Mouse (Mus musculus): ENCODE data around the gene 4933415A04Rik. TPM values are rescaled to one million over a fixed set of nuclear protein-coding genes. Genes with fewer than 3 reads are reported as not detected.

4933415A04Rik gene
- 8.3 and 10.1 TPM in 2 replicates for polyA plus RNA-seq (2016; fragmentation: Nextera tagmentation; extraction: Ambion mirVana)

- 76% methylated on average over 7 of the region's 7 CpGs for WGBS
- H3K4me2 ChIP-seq (replicated peaks) = no peak within 1 kb of the TSS
- H3K9me3 ChIP-seq = no peaks in the 10 kb centered on the region
- peaks cover 48% of the 10 kb centered on the region for H3K36me3 ChIP-seq
- H3K4me1 ChIP-seq = peaks cover 10% of the 10 kb centered on the region
- no peaks in the 10 kb centered on the region for H3K27me3 ChIP-seq (replicated peaks)
- no peak within 1 kb of the TSS for H3K27ac ChIP-seq
- H3K4me3 ChIP-seq = no peak within 1 kb of the TSS
- H3K9ac ChIP-seq = no peak within 1 kb of the TSS
- no peak for ATAC-seq (ENCODE audit: low FRiP score, low read depth)
These were observed at the start of gene 4933415A04Rik for GRCm38 (mm10) chr11:43586324-43587090. 4933415A04Rik (plus strand) TSS chr11:43587040.

GRCm38 (mm10) chr11:43537074-43537473, 49.8 kb upstream of the 4933415A04Rik start:
- no peak overlapping the region for H3K27ac ChIP-seq
- no peak overlapping the region for H3K9ac ChIP-seq
- no peak overlapping the region for H3K4me3 ChIP-seq
- H3K4me1 ChIP-seq = peaks cover 24% of the 10 kb centered on the region
- WGBS = 87% methylated on average over 6 of the region's 6 CpGs
- H3K4me2 ChIP-seq (replicated peaks) = no peak overlapping the region
- no peaks in the 10 kb centered on the region for H3K27me3 ChIP-seq (replicated peaks)
- H3K36me3 ChIP-seq = peaks cover 42% of the 10 kb centered on the region
- no peaks in the 10 kb centered on the region for H3K9me3 ChIP-seq
- ATAC-seq (ENCODE audit: low FRiP score, low read depth) = no peak

GRCm38 (mm10) chr11:43539863-43540262, 47.0 kb upstream of the 4933415A04Rik start:
- Histone ChIP-seq H3K9me3 (no peaks in the 10 kb centered on the region), H3K27me3 (replicated peaks) (no peaks in the 10 kb centered on the region), H3K4me3 (no peak overlapping the region), H3K4me2 (replicated peaks) (peak overlapping the region; percentile 24; the same call in 1 of the 2 replicates), H3K4me1 (peaks cover 22% of the 10 kb centered on the region), H3K9ac (no peak overlapping the region), H3K27ac (no peak overlapping the region), H3K36me3 (peaks cover 36% of the 10 kb centered on the region)
- peak; percentile 76 for ATAC-seq (ENCODE audit: low FRiP score, low read depth)
- WGBS = 23% methylated on average over 6 of the region's 6 CpGs

- H3K36me3 ChIP-seq = peaks cover 18% of the 10 kb centered on the region
- ATAC-seq (ENCODE audit: low FRiP score, low read depth) = no peak
- 97% methylated on average over 15 of the region's 15 CpGs for WGBS
These were observed 43.0 kb upstream of the 4933415A04Rik start for GRCm38 (mm10) chr11:43543711-43544466.

GRCm38 (mm10) chr11:43544819-43545218, 42.0 kb upstream of the 4933415A04Rik start:
- no peak overlapping the region for H3K4me2 ChIP-seq (replicated peaks)
- H3K36me3 ChIP-seq = peaks cover 18% of the 10 kb centered on the region
- no peak for ATAC-seq (ENCODE audit: low FRiP score, low read depth)
- no peak overlapping the region for H3K27ac ChIP-seq
- no peaks in the 10 kb centered on the region for H3K9me3 ChIP-seq
- WGBS = 91% methylated on average over 7 of the region's 7 CpGs
- no peak overlapping the region for H3K4me3 ChIP-seq
- H3K9ac ChIP-seq = no peak overlapping the region
- H3K4me1 ChIP-seq = peaks cover 20% of the 10 kb centered on the region
- H3K27me3 ChIP-seq (replicated peaks) = no peaks in the 10 kb centered on the region

More at GRCm38 (mm10) chr11:43543711-43544466, 43.0 kb upstream of the 4933415A04Rik start:
- Histone ChIP-seq H3K27ac (no peak overlapping the region), H3K9me3 (no peaks in the 10 kb centered on the region), H3K4me2 (replicated peaks) (no peak overlapping the region), H3K27me3 (replicated peaks) (no peaks in the 10 kb centered on the region), H3K4me1 (peaks cover 24% of the 10 kb centered on the region), H3K4me3 (no peak overlapping the region), H3K9ac (no peak overlapping the region)

- no peak overlapping the region for H3K9ac ChIP-seq
- peaks cover 18% of the 10 kb centered on the region for H3K36me3 ChIP-seq
- no peaks in the 10 kb centered on the region for H3K27me3 ChIP-seq (replicated peaks)
- ATAC-seq (ENCODE audit: low FRiP score, low read depth) = no peak
- WGBS = 72% methylated on average over 16 of the region's 16 CpGs
- no peak overlapping the region for H3K27ac ChIP-seq
- H3K4me2 ChIP-seq (replicated peaks) = no peak overlapping the region
- H3K4me1 ChIP-seq = peaks cover 12% of the 10 kb centered on the region
- no peaks in the 10 kb centered on the region for H3K9me3 ChIP-seq
- H3K4me3 ChIP-seq = no peak overlapping the region
These were observed 40.9 kb upstream of the 4933415A04Rik start for GRCm38 (mm10) chr11:43545873-43546475.

- H3K27me3 ChIP-seq (replicated peaks) = no peaks in the 10 kb centered on the region
- H3K4me3 ChIP-seq = no peak overlapping the region
- H3K4me2 ChIP-seq (replicated peaks) = no peak overlapping the region
- ATAC-seq (ENCODE audit: low FRiP score, low read depth) = no peak
- H3K27ac ChIP-seq = no peak overlapping the region
- peaks cover 18% of the 10 kb centered on the region for H3K36me3 ChIP-seq
- WGBS = 58% methylated on average over 4 of the region's 4 CpGs
- H3K9me3 ChIP-seq = no peaks in the 10 kb centered on the region
- no peak overlapping the region for H3K9ac ChIP-seq
- H3K4me1 ChIP-seq = peaks cover 12% of the 10 kb centered on the region
These were observed 40.2 kb upstream of the 4933415A04Rik start for GRCm38 (mm10) chr11:43546678-43547077.

GRCm38 (mm10) chr11:43548148-43548547, 38.7 kb upstream of the 4933415A04Rik start:
- Histone ChIP-seq H3K27me3 (replicated peaks) (no peaks in the 10 kb centered on the region), H3K9ac (no peak overlapping the region), H3K27ac (0 out of 2 replicates have a peak overlapping the region, but pooled peaks have one; percentile 26), H3K4me1 (peaks cover 12% of the 10 kb centered on the region), H3K36me3 (peaks cover 16% of the 10 kb centered on the region), H3K9me3 (no peaks in the 10 kb centered on the region), H3K4me3 (no peak overlapping the region), H3K4me2 (replicated peaks) (no peak overlapping the region)
- 51% methylated on average over 7 of the region's 7 CpGs for WGBS
- ATAC-seq (ENCODE audit: low FRiP score, low read depth) = peak; percentile 43

- H3K27me3 ChIP-seq (replicated peaks) = no peaks in the 10 kb centered on the region
- peaks cover 9% of the 10 kb centered on the region; the same call in 1 of the 2 replicates for H3K36me3 ChIP-seq
- peaks cover 12% of the 10 kb centered on the region for H3K4me1 ChIP-seq
- H3K27ac ChIP-seq = no peak overlapping the region
- WGBS = 84% methylated on average over 12 of the region's 12 CpGs
- no peak overlapping the region for H3K9ac ChIP-seq
- H3K9me3 ChIP-seq = no peaks in the 10 kb centered on the region
- no peak overlapping the region for H3K4me2 ChIP-seq (replicated peaks)
- no peak overlapping the region for H3K4me3 ChIP-seq
- peak; percentile 10; the same call in 1 of the 2 replicates for ATAC-seq (ENCODE audit: low FRiP score, low read depth)
These were observed 38.0 kb upstream of the 4933415A04Rik start for GRCm38 (mm10) chr11:43548657-43549435.

GRCm38 (mm10) chr11:43549701-43550100, 37.1 kb upstream of the 4933415A04Rik start:
- Histone ChIP-seq H3K9me3 (no peaks in the 10 kb centered on the region), H3K4me1 (peaks cover 12% of the 10 kb centered on the region), H3K27ac (no peak overlapping the region), H3K27me3 (replicated peaks) (no peaks in the 10 kb centered on the region), H3K9ac (no peak overlapping the region), H3K36me3 (peaks cover 6% of the 10 kb centered on the region; the same call in 1 of the 2 replicates), H3K4me3 (no peak overlapping the region), H3K4me2 (replicated peaks) (no peak overlapping the region)
- 70% methylated on average over 11 of the region's 11 CpGs for WGBS
- ATAC-seq (ENCODE audit: low FRiP score, low read depth) = no peak

GRCm38 (mm10) chr11:43551756-43552155, 35.1 kb upstream of the 4933415A04Rik start:
- no peaks in the 10 kb centered on the region for H3K27me3 ChIP-seq (replicated peaks)
- peaks cover 4% of the 10 kb centered on the region for H3K36me3 ChIP-seq
- no peak overlapping the region for H3K27ac ChIP-seq
- no peak overlapping the region for H3K9ac ChIP-seq
- no peak overlapping the region for H3K4me2 ChIP-seq (replicated peaks)
- no peaks in the 10 kb centered on the region for H3K9me3 ChIP-seq
- ATAC-seq (ENCODE audit: low FRiP score, low read depth) = no peak
- WGBS = 85% methylated on average over 3 of the region's 3 CpGs
- H3K4me3 ChIP-seq = no peak overlapping the region
- H3K4me1 ChIP-seq = peaks cover 12% of the 10 kb centered on the region

Measured in neural tube, embryonic 12.5 days (tissue).